Mouse (Mus musculus) thymus, adult 18-20 months (tissue): ENCODE data around the gene A630001G21Rik.
A peak's percentile ranks its signal among the peaks of the same experiment; 100 is the strongest.
"Not testable (repeated sequence)": the region's sequence is repeated elsewhere in the genome, so short reads cannot be mapped to it uniquely, and the experiment has no call there.

ENCODE experiments used
- DNase-seq, 2 experiments: peaks; one replicate each; pipeline ENCODE4 v3.0.0; 2022; ENCODE audit warnings: mixed read lengths in 2 of 2

The A630001G21Rik gene

GRCm38 (mm10) chr1:85778436-85778835 is at the start of gene A630001G21Rik:
Gene A630001G21Rik, minus strand, starts transcription at chr1:85778643.
- DNase-seq = no peak

DNA sequence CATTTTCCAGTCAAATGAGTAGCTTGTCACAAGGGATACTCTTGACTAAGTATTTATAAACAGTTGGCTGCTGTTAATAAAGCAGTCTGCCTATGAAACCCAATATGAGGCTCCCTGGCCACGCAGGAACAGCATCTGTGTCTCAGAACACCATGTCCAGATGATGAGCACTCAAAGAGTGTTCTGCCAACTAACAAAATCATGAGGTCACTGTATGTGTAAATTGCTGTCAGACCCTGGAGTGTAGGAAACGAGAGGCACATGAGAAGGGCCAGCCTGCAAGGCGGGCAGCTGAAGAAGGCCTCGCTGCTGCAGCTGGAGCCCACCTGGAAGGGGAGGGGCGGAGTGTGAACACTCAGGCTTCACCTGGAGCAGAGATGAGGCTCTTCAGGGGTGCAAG is 48.7 kb upstream of the A630001G21Rik start:
- no peak for DNase-seq

DNA sequence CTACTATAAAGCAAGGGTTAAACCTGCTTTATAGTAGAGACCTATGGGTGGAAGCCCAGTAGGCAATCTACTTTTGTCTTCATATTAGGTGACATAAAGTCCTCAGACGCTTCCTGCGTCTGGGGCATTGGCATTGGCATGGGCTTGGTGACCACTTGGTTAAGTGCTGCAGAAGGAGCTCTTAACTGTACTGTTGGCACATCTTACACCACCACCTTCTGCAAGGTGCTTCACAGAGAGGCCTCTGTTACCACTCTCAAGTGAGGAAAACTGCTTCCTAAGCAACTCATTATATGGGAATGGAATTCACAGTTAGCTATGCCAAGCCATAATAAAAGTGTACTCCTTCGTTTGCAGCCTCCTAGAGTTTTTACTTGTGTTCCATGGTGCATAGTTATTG is 46.5 kb upstream of the A630001G21Rik start:
- no peak for DNase-seq

GRCm38 (mm10) chr1:85822239-85822638 is 43.8 kb upstream of the A630001G21Rik start:
- DNase-seq = no peak

DNA sequence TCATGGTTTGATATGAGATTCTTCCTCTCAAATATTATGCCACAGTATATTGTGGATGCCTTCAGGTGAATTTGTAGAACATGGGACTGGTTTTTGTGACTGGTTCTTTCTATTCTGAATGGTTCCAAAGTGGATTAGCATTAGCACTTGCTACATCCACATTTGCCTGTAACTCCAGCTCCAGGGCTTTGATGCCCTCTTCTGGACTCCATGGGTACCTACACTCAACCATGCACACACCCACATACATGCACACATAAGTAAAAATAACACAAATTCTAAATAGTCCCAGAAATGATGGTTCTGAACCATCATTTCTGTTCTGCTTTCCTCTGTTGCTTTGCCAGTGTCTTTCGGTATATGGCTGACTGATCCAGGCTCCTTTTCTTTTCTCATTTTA is 41.3 kb upstream of the A630001G21Rik start:
- DNase-seq = no peak

GRCm38 (mm10) chr1:85818121-85818520 is 39.7 kb upstream of the A630001G21Rik start:
- no peak for DNase-seq

DNA sequence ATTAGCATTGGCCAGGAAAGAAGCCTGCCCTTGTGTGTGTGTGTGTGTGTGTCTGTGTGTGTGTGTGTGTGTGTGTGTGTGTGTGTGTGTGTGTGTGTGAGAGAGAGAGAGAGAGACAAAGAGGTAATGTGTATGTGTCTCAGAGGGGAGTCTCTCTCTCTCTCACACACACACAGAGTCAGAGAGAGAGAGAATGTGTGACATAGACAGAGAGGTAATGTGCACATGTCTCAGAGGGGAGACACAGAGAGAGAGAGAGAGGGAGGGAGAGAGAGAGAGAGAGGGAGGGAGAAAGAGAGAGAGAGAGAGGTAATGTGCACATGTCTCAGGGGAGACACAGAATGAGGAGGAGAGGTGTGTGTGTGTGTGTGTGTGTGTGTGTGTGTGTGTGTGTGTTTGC is 35.8 kb upstream of the A630001G21Rik start:
- DNase-seq = not testable (repeated sequence)

- no peak for DNase-seq
Measured at GRCm38 (mm10) chr1:85810787-85811186, 32.3 kb upstream of the A630001G21Rik start.

DNA sequence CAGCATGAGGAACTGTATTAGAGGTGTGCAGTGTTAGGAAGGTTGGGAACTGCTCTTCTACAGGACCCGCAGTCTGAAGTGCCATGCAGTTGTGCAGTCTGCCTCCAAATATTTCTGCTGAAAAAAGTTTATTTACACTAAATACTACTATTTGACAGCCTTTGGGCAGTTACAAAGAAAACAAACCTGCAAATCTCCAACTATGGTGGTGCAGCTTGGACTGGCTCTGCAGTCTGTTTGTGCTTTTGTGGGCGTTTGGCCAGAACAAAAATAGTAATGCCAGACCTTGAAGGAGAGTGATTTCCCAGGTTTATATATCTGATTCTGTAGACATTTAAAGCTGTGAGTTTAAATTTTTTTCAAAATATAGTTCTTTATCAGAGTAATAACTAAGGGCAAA is 31.9 kb upstream of the A630001G21Rik start:
- DNase-seq = no peak

- DNase-seq = no peak
Measured at GRCm38 (mm10) chr1:85809256-85809655, 30.8 kb upstream of the A630001G21Rik start.

DNA sequence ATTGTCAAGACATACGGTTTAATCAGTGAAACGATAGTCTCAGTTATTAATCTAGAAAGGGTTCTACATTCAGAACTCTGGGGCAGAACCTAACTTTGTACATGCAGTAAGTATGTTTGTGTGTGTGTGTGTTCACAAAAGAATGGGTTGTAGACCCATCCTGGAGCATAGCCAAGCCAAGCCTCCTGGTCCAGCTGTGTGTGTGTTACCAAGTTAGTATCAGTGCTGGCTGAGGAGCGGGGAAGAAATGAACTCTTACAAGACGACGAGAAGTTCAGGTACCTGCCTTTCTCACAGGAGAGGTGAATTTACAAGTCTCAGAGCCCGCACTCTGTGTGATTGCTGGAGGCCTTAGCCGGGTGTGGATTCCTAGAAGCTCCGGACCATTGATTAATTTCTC is 26.1 kb upstream of the A630001G21Rik start:
- DNase-seq = no peak

DNA sequence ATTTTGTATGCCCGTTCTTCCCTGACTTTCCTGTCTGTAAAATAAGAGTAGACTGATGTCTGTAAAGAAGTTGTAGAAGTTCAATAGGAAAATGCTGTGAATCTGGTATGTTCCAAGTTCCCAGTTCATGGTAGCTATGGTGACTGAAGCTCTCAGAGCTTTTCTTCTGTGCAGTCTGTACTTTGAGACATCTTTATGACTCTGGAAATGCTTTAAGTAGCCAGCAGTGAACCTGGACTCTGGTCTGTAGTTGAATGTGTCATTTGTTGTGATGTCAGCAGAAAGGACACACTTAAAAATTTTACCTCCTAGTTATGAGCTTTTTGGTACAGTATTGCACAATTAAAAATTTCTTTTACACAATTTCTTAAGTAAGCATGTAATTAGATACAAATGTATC is 24.1 kb upstream of the A630001G21Rik start:
- no peak for DNase-seq

DNA sequence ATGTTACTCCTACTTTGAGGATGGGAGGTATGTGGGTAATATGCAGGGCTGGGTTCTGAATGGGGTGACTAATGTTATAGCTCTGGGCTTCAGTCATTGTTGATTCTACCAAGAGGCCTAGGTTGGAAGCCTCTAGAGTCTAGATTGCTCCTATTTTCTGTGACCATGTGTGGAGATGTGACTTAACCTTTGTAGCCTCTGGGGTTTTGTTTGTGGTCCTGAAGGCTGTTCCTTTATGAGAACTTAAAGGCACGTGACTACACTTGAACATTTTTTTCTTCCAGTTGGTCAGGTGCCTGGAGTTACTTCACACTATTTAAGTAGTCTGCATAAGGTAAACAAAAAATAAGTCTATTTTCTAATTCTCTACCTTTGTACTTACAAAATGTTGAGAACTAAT is 21.3 kb upstream of the A630001G21Rik start:
- DNase-seq = no peak

- DNase-seq = no peak
Measured at GRCm38 (mm10) chr1:85795196-85795595, 16.8 kb upstream of the A630001G21Rik start.

DNA sequence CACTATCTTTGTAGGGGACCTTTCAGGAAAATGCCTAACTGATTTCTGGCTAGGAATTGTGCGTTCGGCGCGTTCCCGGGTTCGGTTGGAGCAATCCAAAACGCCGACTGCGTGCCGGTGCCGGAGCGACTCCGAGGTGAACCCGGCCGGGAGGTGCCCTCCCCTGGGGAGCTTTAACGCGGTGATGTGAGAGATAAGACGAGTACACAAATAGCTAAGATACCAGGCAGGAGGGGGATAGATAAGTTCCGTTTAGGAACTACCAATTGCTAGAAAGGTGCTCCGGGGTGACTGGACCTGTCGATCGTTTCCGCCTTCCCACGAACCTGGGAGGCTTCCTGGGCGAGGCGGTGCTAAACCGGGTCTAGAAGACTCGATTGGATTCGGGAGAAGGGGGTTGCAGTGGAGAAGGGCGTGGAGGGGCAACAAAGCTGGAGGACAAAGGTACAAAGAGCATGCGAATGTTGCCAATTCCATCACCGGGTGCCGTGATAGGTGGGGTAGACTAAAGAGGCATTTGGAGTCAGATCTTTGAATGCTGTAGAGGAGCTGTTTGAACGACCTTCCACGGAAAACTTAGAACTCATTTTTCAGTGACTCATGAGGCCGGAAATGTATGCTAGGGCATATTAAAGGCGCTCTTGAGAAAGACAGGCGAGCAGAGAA is 15.8 kb upstream of the A630001G21Rik start:
- peak; percentile 29 to 53 for DNase-seq

DNA sequence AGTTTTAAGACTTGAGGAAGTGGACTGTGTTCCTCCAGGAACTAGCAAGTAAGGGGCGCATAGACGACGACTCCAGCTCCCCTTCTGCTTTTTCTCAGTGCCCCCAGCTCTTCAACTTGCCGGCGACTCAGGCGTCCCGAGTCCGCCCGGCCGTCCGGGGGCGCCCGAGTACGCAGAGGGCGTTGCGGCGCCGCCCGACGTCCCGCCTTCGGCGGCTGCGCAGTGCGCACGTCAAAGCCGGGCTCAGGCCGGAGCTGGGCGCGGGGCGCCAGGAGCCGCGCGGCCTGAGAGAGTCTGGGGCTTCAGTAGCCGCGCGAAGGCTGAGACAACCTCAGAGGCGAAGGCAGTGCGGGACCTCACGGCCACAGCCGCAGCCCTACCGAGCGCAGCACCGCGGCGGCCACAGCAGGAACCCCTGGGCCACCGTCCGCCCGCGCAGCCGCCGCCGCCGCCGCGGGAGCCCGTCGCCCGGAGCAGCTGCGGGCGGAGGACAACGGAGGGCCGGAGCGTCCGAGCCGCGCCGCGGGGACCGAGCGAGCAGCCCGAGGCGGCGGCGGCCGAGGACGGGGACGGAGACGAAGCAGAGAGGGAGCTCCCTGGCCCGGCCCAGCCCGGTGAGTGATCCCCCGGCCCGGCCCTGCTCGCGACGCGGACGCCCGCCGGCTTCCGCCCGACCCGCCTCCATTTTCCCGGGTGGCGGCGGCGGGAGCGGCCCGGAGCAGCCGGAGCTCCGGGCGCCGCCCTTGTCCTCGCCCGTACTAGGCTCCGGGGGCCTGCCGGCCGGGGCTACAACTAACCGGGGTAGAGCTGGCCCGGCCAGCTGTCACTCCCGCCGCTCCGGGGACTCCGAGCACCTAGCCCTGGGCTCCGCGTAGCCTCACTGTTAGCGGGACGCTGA is 15.0 kb upstream of the A630001G21Rik start, which contains the start of gene Cab39:
TSS of gene Cab39 (plus strand) at position 234 of the 898 bp plus-strand sequence.
- DNase-seq = peak; percentile 75 to 77

GRCm38 (mm10) chr1:85791476-85791875 is 13.0 kb upstream of the A630001G21Rik start:
- DNase-seq = no peak

GRCm38 (mm10) chr1:85790565-85790964 is 12.1 kb upstream of the A630001G21Rik start:
- no peak for DNase-seq

DNA sequence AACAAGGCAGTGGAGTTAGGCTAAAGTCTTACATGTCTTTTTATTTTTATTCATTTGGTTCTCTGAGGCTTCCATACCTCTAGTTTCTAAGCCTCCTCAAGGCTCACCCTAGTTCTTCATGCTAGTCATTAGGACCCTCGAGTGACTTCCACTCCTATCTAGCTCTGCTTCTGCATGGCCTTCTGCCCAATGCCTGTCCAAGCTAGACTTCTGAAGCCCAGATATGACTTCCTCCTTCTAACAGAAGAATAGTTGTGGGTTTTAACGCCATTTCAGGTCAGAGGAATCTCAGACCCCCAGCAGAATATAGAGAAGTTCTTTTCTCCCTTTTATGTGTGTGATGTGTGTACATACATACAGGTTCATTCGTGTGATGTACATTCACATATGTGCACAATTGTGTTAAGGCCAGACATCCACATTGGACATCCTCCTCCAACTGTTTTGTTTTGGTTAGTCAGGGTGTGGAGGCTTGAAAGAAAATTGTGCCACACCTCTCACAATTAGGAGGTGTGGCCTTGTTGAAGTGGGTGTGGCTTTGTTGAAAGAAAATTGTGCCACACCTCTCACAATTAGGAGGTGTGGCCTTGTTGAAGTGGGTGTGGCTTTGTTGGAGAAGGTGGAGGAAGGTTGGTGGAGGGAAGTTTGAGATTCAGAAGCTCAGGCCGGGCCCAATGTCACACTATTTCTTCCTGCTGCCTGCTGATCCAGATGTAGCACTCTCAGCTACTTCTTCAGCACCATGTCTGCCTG is 1.2 kb upstream of the A630001G21Rik start:
- no peak for DNase-seq

DNA sequence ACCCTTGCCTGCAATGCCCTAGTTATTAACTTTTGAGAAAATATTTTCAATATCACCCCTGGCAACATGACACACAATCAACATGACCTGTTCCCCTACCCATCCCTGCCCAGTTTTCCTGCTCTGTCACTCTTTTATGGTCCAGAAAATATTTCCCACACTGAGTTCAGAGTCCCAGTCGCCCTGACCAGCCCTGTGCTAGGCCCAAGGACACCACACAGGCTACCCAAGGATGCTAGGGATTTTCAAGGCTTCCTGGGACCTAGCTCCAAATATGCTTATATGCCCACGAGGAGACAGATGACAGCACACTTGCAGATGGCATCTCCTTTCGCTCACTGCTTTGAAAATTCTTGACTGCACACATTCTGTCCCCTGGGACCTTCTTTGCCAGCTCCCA is 569 bp upstream of the A630001G21Rik start:
- no peak for DNase-seq

GRCm38 (mm10) chr1:85776154-85776553 is 2.3 kb downstream of the A630001G21Rik start:
- DNase-seq = no peak

DNA sequence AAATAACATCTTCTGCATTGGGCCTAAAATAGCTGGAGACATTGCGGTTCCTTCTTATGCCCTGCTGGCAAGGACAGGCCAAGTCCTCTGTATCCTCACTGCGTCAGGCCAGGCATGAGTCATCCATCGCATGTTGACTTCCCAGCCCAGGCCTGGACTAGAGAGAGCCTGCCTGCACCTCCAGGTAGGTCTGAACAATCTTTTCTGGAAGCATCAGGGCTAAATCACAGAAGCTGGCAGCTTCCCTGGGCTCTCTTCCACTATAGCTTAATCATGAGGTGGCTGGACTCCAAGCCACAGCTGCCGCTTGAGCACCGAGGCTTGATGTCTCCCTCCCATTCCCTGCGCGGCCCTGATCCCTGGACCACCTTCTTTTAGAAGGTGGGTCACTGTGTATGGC is 3.3 kb downstream of the A630001G21Rik start:
- DNase-seq = no peak

DNA sequence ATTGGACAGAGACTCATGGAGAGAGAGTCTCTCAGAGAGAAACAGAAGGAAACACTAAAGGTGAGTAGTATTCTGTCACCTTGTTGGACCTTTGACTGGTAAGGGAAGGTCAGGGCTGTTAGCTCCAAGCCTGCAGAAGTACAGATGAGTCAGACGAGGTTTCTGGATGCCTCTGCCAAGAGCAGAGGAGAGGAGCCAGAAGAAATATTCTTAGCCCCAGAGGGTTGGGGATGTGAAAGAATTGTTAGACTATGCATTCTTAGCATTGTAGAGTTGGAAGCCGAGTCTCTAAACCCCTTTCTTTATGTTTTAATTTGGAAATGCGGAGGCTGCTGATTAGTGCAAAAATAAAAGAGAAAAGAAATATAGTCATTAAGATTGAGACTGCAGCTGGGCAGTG is 6.5 kb downstream of the A630001G21Rik start:
- DNase-seq = no peak
